Mouse (Mus musculus): ENCODE data around the gene Cnn3. TPM values are rescaled to one million over a fixed set of nuclear protein-coding genes. Genes with fewer than 3 reads are reported as not detected.

Gene Cnn3
- total and polyA plus RNA-seq, 3 experiments, result 37.8 to 45.4 (median 40.2) TPM

- H3K27ac ChIP-seq, result no peak overlapping the region
- H3K36me3 ChIP-seq (ENCODE audit: control insufficient read depth, insufficient read depth, low read length), result no peaks in the 10 kb centered on the region
- no peak for TF ChIP-seq CTCF (IDR thresholded peaks at IDR 0.05)
- TF ChIP-seq EP300 (IDR thresholded peaks at IDR 0.05; ENCODE audit: insufficient read depth, low read depth, low read length), result no peak
- no peak overlapping the region for H3K9ac ChIP-seq (ENCODE audit: low read depth, low read length)
- whole genome bisulfite sequencing, result 84% methylated on average over 6 of the region's 6 CpGs
- no peak for DNase-seq
- intact Hi-C loops (cut with DNase I), result no loop called here
- no peaks in the 10 kb centered on the region for H3K79me2 ChIP-seq (replicated peaks; ENCODE audit: control insufficient read depth, insufficient read depth, low read length)
- no peak overlapping the region for H3K4me3 ChIP-seq
- no peaks in the 10 kb centered on the region for H3K27me3 ChIP-seq (ENCODE audit: control insufficient read depth, insufficient read depth, low read length)
- no peaks in the 10 kb centered on the region for H3K4me1 ChIP-seq (ENCODE audit: control insufficient read depth, insufficient read depth, low read length)
Measured at GRCm38 (mm10) chr3:121402096-121402495, 24.2 kb upstream of the Cnn3 start.

GRCm38 (mm10) chr3:121403449-121403848 is 22.8 kb upstream of the Cnn3 start:
- Histone ChIP-seq H3K4me3 (no peak overlapping the region), H3K4me1 (ENCODE audit: control insufficient read depth, insufficient read depth, low read length) (no peaks in the 10 kb centered on the region), H3K36me3 (ENCODE audit: control insufficient read depth, insufficient read depth, low read length) (no peaks in the 10 kb centered on the region), H3K79me2 (replicated peaks; ENCODE audit: control insufficient read depth, insufficient read depth, low read length) (no peaks in the 10 kb centered on the region), H3K27me3 (ENCODE audit: control insufficient read depth, insufficient read depth, low read length) (no peaks in the 10 kb centered on the region), H3K27ac (no peak overlapping the region), H3K9ac (ENCODE audit: low read depth, low read length) (no peak overlapping the region)
- TF ChIP-seq POLR2A (IDR thresholded peaks at IDR 0.05; ENCODE audit: insufficient read depth, low read depth, low read length) (no peak), CTCF (IDR thresholded peaks at IDR 0.05) (no peak), EP300 (IDR thresholded peaks at IDR 0.05; ENCODE audit: insufficient read depth, low read depth, low read length) (no peak)
- intact Hi-C loops (cut with DNase I), result no loop called here
- 62% methylated on average over 5 of the region's 5 CpGs for WGBS
- no peak for DNase-seq

DNA sequence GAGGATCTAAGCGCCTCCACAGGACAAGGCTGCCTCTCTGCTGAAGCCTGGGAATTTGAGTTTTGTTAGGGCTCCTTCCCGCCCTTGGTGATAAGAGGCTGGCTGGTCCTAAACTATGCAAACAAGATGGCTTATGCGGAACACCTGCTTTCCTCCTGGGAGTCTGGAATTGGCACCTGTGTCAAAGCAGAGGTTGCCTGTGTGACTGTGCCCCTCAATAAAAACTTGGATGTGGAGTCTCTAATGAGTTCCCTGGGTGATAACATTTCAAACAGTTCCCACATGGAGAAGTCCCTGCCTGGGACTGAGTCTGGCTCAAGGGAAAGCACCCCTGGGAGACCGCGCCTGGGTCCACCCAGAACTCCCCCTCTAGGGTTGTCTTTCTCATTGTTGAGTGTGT is 21.2 kb upstream of the Cnn3 start:
- no peak for TF ChIP-seq EP300 (IDR thresholded peaks at IDR 0.05; ENCODE audit: insufficient read depth, low read depth, low read length)
- no peak for TF ChIP-seq CTCF (IDR thresholded peaks at IDR 0.05)
- TF ChIP-seq POLR2A (IDR thresholded peaks at IDR 0.05; ENCODE audit: insufficient read depth, low read depth, low read length), result no peak
- Histone ChIP-seq H3K27me3 (ENCODE audit: control insufficient read depth, insufficient read depth, low read length) (no peaks in the 10 kb centered on the region), H3K79me2 (replicated peaks; ENCODE audit: control insufficient read depth, insufficient read depth, low read length) (no peaks in the 10 kb centered on the region), H3K36me3 (ENCODE audit: control insufficient read depth, insufficient read depth, low read length) (no peaks in the 10 kb centered on the region), H3K4me3 (no peak overlapping the region), H3K9ac (ENCODE audit: low read depth, low read length) (no peak overlapping the region), H3K4me1 (ENCODE audit: control insufficient read depth, insufficient read depth, low read length) (no peaks in the 10 kb centered on the region), H3K27ac (no peak overlapping the region)
- 92% methylated on average over 5 of the region's 5 CpGs for WGBS
- intact Hi-C loops (cut with DNase I), result no loop called here
- no peak for DNase-seq

DNA sequence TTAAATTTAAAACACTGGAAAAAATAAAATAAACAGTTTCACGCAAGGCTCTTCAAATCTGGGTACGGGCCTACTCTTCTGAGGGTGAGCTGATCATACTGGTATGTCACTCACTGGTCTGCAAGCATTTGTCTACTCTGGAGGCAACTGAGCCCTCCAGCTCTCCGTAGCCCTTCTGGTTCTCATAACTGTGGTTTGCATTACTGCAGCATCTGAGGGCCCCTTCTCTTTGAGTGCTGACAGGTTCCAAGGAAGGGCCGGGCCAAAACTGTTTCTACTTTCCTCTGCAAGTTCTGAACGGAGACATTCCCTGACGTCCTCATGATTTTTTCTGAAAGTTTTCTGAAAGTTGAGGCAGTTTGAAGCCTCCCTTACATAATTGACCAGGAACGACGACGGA is 18.9 kb upstream of the Cnn3 start:
- H3K4me1 ChIP-seq (ENCODE audit: control insufficient read depth, insufficient read depth, low read length), result no peaks in the 10 kb centered on the region
- intact Hi-C loops (cut with DNase I), result no loop called here
- H3K27ac ChIP-seq, result no peak overlapping the region
- no peaks in the 10 kb centered on the region for H3K36me3 ChIP-seq (ENCODE audit: control insufficient read depth, insufficient read depth, low read length)
- no peaks in the 10 kb centered on the region for H3K79me2 ChIP-seq (replicated peaks; ENCODE audit: control insufficient read depth, insufficient read depth, low read length)
- no peak for DNase-seq
- whole genome bisulfite sequencing, result 74% methylated on average over 9 of the region's 9 CpGs
- no peak for TF ChIP-seq CTCF (IDR thresholded peaks at IDR 0.05)
- no peak for TF ChIP-seq EP300 (IDR thresholded peaks at IDR 0.05; ENCODE audit: insufficient read depth, low read depth, low read length)
- no peak for TF ChIP-seq POLR2A (IDR thresholded peaks at IDR 0.05; ENCODE audit: insufficient read depth, low read depth, low read length)
- H3K9ac ChIP-seq (ENCODE audit: low read depth, low read length), result no peak overlapping the region
- H3K4me3 ChIP-seq, result no peak overlapping the region
- H3K27me3 ChIP-seq (ENCODE audit: control insufficient read depth, insufficient read depth, low read length), result no peaks in the 10 kb centered on the region

DNA sequence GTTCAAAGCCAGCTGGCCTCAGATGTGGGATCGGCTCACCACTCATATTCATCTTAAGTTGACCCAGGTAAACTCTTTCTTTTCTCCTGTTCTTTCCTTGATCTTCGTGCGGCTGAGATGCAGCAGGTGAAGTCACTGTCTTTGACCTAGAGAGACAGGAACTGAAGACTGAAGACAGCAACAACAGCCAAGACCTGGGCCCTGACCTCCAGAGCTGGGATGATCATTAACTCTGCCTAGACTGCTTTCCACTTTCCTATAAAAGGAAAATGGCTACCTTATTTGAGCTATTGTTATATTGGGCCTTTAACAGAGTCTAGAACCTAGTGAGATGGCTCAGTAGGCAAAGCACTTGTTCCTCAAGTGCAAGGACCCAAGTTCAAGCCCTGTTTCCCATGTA is 17.9 kb upstream of the Cnn3 start:
- Histone ChIP-seq H3K79me2 (replicated peaks; ENCODE audit: control insufficient read depth, insufficient read depth, low read length) (no peaks in the 10 kb centered on the region), H3K27me3 (ENCODE audit: control insufficient read depth, insufficient read depth, low read length) (no peaks in the 10 kb centered on the region), H3K27ac (no peak overlapping the region), H3K9ac (ENCODE audit: low read depth, low read length) (no peak overlapping the region), H3K4me3 (no peak overlapping the region), H3K36me3 (ENCODE audit: control insufficient read depth, insufficient read depth, low read length) (no peaks in the 10 kb centered on the region), H3K4me1 (ENCODE audit: control insufficient read depth, insufficient read depth, low read length) (no peaks in the 10 kb centered on the region)
- 81% methylated on average over 3 of the region's 3 CpGs for WGBS
- no peak for TF ChIP-seq CTCF (IDR thresholded peaks at IDR 0.05)
- TF ChIP-seq EP300 (IDR thresholded peaks at IDR 0.05; ENCODE audit: insufficient read depth, low read depth, low read length), result no peak
- TF ChIP-seq POLR2A (IDR thresholded peaks at IDR 0.05; ENCODE audit: insufficient read depth, low read depth, low read length), result no peak
- no peak for DNase-seq
- intact Hi-C loops (cut with DNase I), result no loop called here

DNA sequence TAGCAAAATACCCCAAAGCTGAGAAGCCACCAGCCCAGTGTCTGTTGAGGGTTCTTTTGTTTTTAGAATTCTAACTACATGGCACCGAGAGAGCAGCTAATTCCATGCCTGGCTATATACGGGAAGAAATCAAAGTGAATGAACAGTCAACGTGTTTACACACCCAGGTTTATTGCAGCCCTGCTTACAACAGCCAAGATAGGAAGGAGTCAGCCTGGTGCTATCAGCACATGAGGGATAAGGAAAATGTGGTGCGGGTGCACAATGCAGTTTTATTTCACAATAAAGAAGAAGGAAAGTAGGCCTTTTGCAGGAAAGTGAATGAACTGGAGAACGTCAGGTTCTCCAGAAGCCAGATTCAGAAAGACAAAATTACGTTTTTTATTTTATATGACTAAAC is 14.8 kb upstream of the Cnn3 start:
- intact Hi-C loops (cut with DNase I), result no loop called here
- Histone ChIP-seq H3K27ac (no peak overlapping the region), H3K9ac (ENCODE audit: low read depth, low read length) (no peak overlapping the region), H3K36me3 (ENCODE audit: control insufficient read depth, insufficient read depth, low read length) (no peaks in the 10 kb centered on the region), H3K4me1 (ENCODE audit: control insufficient read depth, insufficient read depth, low read length) (no peaks in the 10 kb centered on the region), H3K79me2 (replicated peaks; ENCODE audit: control insufficient read depth, insufficient read depth, low read length) (no peaks in the 10 kb centered on the region), H3K4me3 (no peak overlapping the region), H3K27me3 (ENCODE audit: control insufficient read depth, insufficient read depth, low read length) (no peaks in the 10 kb centered on the region)
- no peak for DNase-seq
- 70% methylated on average over 6 of the region's 6 CpGs for WGBS
- TF ChIP-seq EP300 (IDR thresholded peaks at IDR 0.05; ENCODE audit: insufficient read depth, low read depth, low read length), result no peak
- TF ChIP-seq POLR2A (IDR thresholded peaks at IDR 0.05; ENCODE audit: insufficient read depth, low read depth, low read length), result no peak
- TF ChIP-seq CTCF (IDR thresholded peaks at IDR 0.05), result no peak
